Mouse (Mus musculus) ES-Bruce4 (cell line): ENCODE measurements around the gene Fam122c.

Source experiments
- EP300 ChIP-seq: IDR thresholded peaks from 2 replicates; pipeline ENCODE4 v1.6.1; 2011; ENCODE audit warnings: low read depth, low read length; ENCODE audit not compliant: insufficient read depth
- POLR2A ChIP-seq: IDR thresholded peaks from one replicate; pipeline ENCODE4 v1.8.1; 2011; ENCODE audit warnings: low read length; ENCODE audit not compliant: insufficient read depth

DNA sequence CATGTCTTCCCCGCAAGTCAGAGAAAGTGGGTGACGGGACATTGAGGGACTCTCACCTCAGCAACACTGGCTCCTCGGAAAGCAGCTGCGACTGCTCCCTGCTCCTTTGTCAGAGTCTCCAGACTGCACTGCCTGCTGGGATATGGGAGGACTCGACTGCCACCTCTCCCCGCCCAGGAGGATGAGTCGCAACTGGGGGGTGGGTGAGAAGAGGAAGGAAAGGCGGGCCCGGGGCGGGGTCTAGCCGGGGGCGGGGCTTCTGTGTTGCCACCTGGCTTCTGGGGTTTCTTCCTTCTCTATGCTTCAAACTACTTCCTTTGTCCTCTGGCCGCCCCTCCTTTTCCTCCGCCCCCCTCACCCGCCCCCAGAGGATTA is 97.1 kb downstream of the Fam122c start, which contains the start of gene Mospd1:
- 0 out of 2 replicates have a peak, but pooled peaks have one; percentile 18 for TF ChIP-seq EP300
- TF ChIP-seq POLR2A: peak; percentile 28
